Mouse (Mus musculus): ENCODE measurements around the gene Vps29. TPM values are rescaled to one million over a fixed set of nuclear protein-coding genes. Genes with fewer than 3 reads are reported as not detected.
"Not testable (repeated sequence)": the region's sequence is repeated elsewhere in the genome, so short reads cannot be mapped to it uniquely, and the experiment has no call there.

Gene Vps29
- 100 to 1,000 TPM in 2 of 4 experiments, 10 to 100 TPM in 2; 91.9 to 113 (median 101) TPM for total RNA-seq (2022)

- peak; percentile 98 for DNase-seq (ENCODE audit: low spot score)
Measured at GRCm38 (mm10) chr5:122353807-122354491, at the start of gene Vps29, which contains the start of gene Rad9b. Gene Vps29, plus strand, starts transcription at chr5:122354369. Gene Rad9b, minus strand, starts transcription at chr5:122354233.

GRCm38 (mm10) chr5:122304541-122304940 is 49.6 kb upstream of the Vps29 start:
- DNase-seq (ENCODE audit: low spot score), result no peak

- DNase-seq (ENCODE audit: low spot score), result no peak
Measured at GRCm38 (mm10) chr5:122305472-122305871, 48.7 kb upstream of the Vps29 start.

- no peak for DNase-seq (ENCODE audit: low spot score)
Measured at GRCm38 (mm10) chr5:122306536-122306935, 47.6 kb upstream of the Vps29 start.

GRCm38 (mm10) chr5:122310699-122311098 is 43.5 kb upstream of the Vps29 start:
- DNase-seq (ENCODE audit: low spot score), result no peak

- DNase-seq (ENCODE audit: low spot score), result no peak
Measured at GRCm38 (mm10) chr5:122311692-122312091, 42.5 kb upstream of the Vps29 start.

- no peak for DNase-seq (ENCODE audit: low spot score)
Measured at GRCm38 (mm10) chr5:122312346-122312745, 41.8 kb upstream of the Vps29 start.

GRCm38 (mm10) chr5:122312942-122313684 is 41.1 kb upstream of the Vps29 start:
- no peak for DNase-seq (ENCODE audit: low spot score)

- DNase-seq (ENCODE audit: low spot score), result peak; percentile 93
Measured at GRCm38 (mm10) chr5:122314966-122315667, 39.1 kb upstream of the Vps29 start.

GRCm38 (mm10) chr5:122317329-122318045 is 36.7 kb upstream of the Vps29 start:
- DNase-seq (ENCODE audit: low spot score), result no peak

GRCm38 (mm10) chr5:122318100-122318499 is 36.1 kb upstream of the Vps29 start:
- DNase-seq (ENCODE audit: low spot score), result peak; percentile 48

- not testable (repeated sequence) for DNase-seq (ENCODE audit: low spot score)
Measured at GRCm38 (mm10) chr5:122318976-122319375, 35.2 kb upstream of the Vps29 start.

GRCm38 (mm10) chr5:122319474-122320204 is 34.5 kb upstream of the Vps29 start:
- peak; percentile 38 for DNase-seq (ENCODE audit: low spot score)

- no peak for DNase-seq (ENCODE audit: low spot score)
Measured at GRCm38 (mm10) chr5:122320205-122320781, 33.9 kb upstream of the Vps29 start.

GRCm38 (mm10) chr5:122323523-122323922 is 30.6 kb upstream of the Vps29 start:
- DNase-seq (ENCODE audit: low spot score), result no peak

- no peak for DNase-seq (ENCODE audit: low spot score)
Measured at GRCm38 (mm10) chr5:122324608-122325431, 29.3 kb upstream of the Vps29 start.

GRCm38 (mm10) chr5:122325477-122325876 is 28.7 kb upstream of the Vps29 start:
- DNase-seq (ENCODE audit: low spot score), result no peak

GRCm38 (mm10) chr5:122327283-122327682 is 26.9 kb upstream of the Vps29 start:
- no peak for DNase-seq (ENCODE audit: low spot score)

GRCm38 (mm10) chr5:122330269-122330668 is 23.9 kb upstream of the Vps29 start:
- no peak for DNase-seq (ENCODE audit: low spot score)

- DNase-seq (ENCODE audit: low spot score), result no peak
Measured at GRCm38 (mm10) chr5:122334682-122335081, 19.5 kb upstream of the Vps29 start.
